Mouse (Mus musculus) B cell, adult 2 months (primary cell): ENCODE measurements around the gene Ubl3.
A peak's percentile ranks its signal among the peaks of the same experiment; 100 is the strongest.

ENCODE experiments used
- DNase-seq, 2 experiments: peaks; one replicate each; pipeline ENCODE4 v3.0.0; 2022

Gene Ubl3

GRCm38 (mm10) chr5:148523202-148523971 is 29.2 kb downstream of the Ubl3 start:
- no peak for DNase-seq

DNA sequence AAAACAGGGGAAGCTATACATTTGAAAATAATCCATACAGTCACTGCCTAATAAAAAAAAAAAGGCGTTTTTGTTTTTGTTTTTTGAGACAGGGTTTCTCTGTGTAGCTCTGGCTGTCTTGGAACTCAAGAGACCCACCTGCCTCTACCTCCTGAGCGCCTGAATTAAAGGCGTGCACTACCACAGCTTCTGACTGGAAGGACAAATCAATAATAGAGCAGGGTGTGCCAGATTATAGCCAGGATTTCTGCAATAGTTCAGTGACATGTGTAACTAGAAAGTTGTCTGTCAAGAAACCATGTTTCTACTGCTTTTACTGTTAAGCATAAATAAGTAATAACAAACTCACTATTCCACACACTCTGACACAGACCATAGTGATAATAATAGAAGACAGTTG is 30.2 kb downstream of the Ubl3 start:
- no peak for DNase-seq

DNA sequence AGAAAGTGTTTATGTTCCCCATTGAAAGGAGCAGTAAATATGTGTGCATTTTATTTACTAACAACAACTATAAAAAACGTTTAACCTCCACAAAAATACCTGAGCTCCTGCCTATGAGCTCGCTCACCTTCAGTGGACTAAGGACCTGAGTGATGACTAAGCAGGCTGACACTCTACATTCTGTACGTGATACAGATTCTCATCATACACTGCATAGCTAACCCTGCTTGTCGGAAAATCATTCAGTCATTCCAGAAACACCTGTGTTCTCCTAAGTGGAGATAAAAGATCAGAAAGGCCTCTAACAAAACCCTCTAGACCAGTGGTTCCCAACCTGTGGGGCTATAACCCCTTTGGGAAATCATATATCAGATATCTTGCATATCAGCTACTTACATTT is 35.1 kb downstream of the Ubl3 start:
- DNase-seq: no peak

DNA sequence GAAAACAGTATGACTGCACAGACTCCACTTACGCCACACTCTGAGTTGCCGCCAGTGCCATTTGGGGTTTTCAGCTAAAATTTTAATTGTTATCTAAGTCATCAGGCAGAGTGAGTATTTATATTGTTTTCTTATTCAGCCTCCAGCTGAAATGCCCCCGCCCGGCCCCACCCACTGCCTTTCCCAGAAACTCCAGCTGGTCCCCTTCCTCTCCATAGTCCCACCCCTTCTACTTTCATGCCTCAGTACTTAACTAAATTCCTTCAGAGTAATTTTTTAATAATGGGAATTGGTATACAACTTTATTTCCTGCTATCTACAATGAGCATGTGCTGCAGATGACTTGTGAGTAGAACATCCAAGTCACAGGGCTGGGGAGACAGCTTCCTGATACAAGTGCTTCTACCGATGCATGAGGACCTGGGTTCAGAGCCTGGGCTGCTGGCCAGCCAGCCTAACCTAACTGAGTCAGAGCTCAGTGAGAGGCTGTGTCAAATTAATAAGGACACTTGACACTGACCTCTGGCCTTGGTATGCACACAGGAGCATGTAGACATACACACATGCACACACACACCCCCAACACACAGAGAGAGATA is 40.4 kb downstream of the Ubl3 start:
- no peak for DNase-seq

- DNase-seq: no peak
Measured at GRCm38 (mm10) chr5:148510265-148510664, 42.3 kb downstream of the Ubl3 start.

DNA sequence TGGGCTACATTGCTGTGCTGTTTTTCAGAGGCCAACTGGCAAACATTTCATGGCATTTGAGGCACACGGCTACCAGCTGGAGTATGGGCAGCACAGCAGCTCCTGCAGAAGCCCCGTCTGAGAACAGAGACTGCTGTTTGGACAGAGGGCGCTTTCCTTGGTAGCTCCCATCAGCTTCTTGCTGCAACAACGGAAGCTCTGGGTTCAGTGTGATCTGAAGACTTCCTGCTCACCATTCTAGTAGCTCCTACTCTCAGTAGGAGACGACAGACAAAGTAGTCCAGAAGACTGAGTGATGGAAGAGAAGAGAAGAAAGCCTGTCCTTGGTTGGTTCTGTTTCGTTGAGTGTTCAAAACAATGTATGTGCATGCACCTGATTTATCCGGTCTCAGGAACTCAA is 42.9 kb downstream of the Ubl3 start:
- DNase-seq: peak in 1 of 2 experiments; percentile 20

- peak; percentile 55 to 59 for DNase-seq
Measured at GRCm38 (mm10) chr5:148508901-148509604, 43.5 kb downstream of the Ubl3 start.

DNA sequence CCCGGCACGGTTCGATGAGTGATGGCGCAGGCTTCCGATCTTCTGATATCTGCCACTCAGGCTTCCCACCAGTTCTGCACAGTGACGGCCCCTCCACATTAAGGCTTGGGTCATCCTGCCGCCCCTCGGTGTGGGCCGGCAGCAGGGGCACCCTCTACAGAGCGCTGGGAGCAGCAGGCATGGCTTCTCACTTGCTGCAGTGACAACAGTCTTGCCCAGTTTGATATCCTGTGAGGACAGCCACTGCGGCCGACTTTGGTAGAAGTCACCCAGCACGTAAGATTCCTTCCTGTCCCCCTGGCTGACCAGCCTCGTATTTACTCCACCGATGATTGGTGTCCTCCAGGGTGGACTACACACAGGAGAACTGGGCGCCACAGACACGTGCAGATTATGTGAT is 47.2 kb downstream of the Ubl3 start:
- no peak for DNase-seq

GRCm38 (mm10) chr5:148502237-148502636 is 50.4 kb downstream of the Ubl3 start:
- no peak for DNase-seq

DNA sequence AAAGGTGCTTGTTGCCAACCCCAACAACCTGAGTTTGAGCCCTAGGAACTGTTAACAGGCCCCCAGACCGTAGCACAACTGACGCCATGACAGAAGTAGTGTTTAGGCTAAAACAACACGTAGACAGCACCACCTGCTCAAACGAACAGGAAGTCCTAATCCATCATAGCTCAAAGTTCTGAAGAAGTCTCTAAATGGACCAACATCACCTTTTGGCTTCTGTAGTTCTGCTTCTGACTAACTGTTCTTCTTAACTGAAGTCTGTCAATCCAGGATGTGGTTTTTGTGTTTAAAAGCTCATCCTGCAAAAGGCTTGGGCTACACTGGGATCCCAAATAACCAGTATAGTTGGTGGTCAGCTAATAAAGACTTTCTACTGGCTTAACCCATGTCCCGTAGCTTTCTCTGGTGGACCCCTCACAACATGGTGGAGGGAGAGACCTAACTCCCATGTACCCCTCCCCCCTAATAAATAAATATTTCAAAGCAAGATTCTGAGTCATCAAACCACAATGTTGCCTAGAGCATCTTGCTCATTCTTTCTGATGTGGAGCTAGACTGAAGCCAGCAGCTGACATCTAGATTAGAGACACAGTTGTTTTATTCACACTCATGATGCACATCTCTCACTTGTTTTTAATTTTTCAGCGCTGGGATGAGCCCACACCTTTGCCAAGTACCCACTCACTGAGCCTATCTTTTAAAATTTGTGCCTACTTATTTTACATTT is 51.2 kb downstream of the Ubl3 start:
- no peak for DNase-seq

DNA sequence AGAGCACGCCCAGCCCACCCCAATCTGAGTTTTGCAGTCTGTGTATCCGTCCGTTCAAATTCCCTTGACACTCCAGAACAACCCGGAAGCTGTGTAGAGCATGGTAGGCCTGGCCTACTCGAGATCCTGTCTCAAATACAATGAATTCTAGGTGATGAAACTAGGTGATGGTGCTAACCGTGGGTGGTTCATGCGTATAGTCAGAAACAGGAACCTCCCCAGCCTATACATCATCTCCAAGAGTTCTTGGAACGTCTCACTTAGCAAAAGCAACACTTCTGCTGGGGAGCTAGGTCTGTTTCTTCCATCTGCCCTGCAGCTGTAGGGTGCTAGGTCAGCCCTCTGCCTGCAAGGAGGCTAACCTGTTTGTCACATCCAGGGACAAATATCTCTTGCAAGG is 52.1 kb downstream of the Ubl3 start:
- no peak for DNase-seq

- no peak for DNase-seq
Measured at GRCm38 (mm10) chr5:148499616-148500015, 53.0 kb downstream of the Ubl3 start.

DNA sequence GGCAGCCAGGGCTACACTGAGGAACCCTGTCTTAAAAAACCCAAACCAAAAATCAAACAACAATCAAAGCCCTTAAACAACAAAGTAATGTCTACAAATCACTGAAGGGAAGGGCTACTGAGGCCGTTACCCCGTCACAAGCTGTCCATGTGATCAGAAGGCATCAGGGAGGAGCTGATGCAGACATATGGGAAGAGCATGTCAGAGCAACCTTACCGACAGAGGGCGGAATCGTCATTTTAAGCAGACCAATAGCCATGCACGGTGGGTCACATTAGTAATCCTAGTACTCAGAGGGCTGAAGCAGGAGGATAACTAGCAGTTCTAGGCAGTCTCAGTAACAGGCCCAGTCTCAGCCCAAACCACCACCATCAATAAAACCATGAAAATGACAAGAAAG is 56.6 kb downstream of the Ubl3 start:
- no peak for DNase-seq

GRCm38 (mm10) chr5:148495173-148495572 is 57.4 kb downstream of the Ubl3 start:
- peak; percentile 79 to 80 for DNase-seq

DNA sequence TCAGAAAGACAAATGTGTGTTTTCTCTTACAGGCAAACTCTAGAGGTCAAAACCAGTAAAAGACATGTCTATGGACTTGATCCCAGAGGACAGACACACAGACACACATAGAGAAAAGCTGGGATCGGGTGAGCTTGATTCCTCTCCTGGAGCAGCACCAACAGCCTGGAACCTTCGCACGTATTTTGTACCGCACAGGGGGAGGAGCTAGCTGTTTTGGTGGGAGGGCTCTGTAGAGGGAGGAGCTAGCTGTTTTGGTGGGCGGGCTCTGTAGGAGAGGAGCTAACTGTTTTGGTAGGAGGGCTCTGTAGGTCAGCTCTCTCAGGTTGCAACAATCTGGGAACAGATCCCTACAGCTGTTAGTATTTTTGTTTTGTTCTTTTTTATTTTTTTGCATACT is 58.3 kb downstream of the Ubl3 start:
- DNase-seq: no peak

DNA sequence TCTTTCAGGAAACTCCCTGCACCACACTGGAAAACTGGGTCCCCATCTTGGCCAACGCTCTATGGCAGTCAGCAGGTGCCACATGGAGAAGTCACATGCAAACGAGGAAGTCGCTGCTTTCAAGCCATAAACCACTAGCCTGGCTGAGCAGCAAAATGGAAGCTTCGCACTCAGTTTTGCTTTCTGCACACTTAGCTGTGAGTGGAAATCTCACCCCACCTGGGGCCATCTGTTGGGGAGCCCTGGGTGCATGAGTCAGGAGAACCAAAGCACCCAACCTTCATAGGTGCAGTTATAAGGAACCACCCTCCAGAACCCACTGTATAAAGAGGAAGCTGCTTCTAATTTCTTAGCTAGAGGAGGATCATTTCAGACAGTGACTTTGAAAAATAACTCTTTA is 59.6 kb downstream of the Ubl3 start:
- peak; percentile 65 to 69 for DNase-seq

- no peak for DNase-seq
Measured at GRCm38 (mm10) chr5:148490391-148490790, 62.2 kb downstream of the Ubl3 start.

GRCm38 (mm10) chr5:148489724-148490193 is 62.8 kb downstream of the Ubl3 start:
- peak in 1 of 2 experiments; percentile 14 for DNase-seq

DNA sequence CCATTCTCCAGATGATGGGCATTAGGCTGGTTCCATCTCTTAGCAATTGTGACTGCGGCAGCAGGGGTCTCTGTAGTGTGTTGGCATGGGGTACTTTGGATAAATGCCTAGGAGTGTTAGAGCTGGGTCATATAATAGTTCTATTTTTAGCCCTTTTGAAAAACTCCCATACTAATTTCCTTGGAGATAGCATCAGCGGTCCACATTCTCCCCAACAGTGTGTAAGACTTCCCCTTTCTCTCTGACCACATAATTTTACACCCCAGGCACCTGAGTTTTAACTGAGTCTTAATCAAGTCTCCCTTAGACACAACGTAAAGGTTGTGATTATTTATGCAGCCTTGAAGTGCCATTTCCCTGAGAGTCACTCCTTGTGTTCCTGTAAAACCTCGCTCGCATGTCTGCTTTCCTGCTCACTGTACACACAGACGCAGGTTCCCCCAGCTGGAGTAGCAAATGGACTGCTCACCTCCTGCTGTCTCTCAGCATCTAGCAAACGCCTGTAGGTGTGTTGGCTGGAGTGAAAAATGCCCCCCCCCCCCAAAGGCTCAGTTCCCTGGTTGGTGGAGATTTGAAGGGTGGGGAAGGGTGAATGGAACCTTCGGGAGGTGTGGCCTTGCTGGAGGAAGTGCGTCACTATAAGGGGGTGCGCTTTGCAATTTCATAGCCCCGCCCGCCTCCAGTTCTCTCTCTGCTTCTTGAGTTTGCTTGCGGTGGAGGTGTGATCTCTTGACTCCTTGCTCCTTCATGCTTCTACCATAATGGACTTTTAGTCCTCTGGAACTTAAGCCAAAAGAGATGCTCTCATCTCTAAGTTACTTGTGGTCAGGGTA is 63.5 kb downstream of the Ubl3 start:
- DNase-seq: peak; percentile 70 to 78

DNA sequence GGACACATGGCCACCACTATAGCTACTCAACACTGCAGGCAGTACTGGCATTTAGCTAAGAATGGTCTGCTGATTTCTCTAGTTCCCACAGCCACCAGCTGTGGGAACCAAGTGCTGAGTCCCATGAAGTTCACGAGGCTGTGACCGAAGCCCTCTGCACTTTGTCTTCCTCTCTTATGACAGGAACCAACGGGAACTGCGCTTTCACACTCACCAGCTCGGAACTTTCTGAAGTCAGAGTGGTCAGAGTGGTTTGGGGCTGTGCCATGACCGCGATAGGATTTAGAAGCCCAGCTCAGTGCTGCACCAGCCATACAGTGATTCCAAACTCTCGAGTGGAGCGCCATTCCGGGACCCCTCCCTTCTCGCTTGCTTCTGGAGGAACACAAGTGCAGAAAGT is 66.4 kb downstream of the Ubl3 start:
- peak in 1 of 2 experiments; percentile 14 for DNase-seq

- no peak for DNase-seq
Measured at GRCm38 (mm10) chr5:148481745-148482144, 70.8 kb downstream of the Ubl3 start.

DNA sequence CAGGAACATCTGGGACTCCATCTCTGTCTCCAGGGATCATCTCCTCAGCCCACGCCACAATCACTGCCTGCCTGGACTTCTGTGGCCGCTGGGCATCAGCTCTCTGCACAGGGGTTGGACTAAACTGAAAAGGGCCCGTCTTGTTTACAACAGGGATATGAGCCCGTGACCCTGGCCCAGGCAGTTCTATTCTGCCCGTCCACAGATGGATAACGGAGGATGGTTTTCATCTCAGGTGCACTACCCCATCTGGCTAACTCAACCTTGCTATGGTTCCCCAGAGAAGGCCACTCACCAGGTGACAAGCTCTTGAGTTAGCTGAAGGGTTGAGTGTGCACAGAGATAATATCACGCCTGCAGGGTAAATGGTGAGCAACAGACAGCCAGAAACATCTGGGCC is 78.2 kb downstream of the Ubl3 start:
- no peak for DNase-seq
